Mouse (Mus musculus): ENCODE results near the gene Gm3488. TPM values are rescaled to one million over a fixed set of nuclear protein-coding genes. Genes with fewer than 3 reads are reported as not detected.
"Not testable (repeated sequence)": the region's sequence is repeated elsewhere in the genome, so short reads cannot be mapped to it uniquely, and the experiment has no call there.

Gene Gm3488
- under 1 TPM; 0.30 to 0.63 TPM for total RNA-seq (2021)
- long read RNA-seq, experiment 1, result 0 reads
- long read RNA-seq, experiment 2, result 0 reads

- DNase-seq (ENCODE audit: low spot score in 2 of 2), result not testable (repeated sequence)
Observed at GRCm38 (mm10) chr14:5501374-5501773, at the start of gene Gm3488. TSS of gene Gm3488 (plus strand) at chr14:5501674.

- DNase-seq (ENCODE audit: low spot score in 2 of 2), result not testable (repeated sequence)
Observed at GRCm38 (mm10) chr14:5455367-5455766, 46.1 kb upstream of the Gm3488 start, which contains the start of gene Gm3194. TSS of gene Gm3194 (minus strand) at chr14:5455467.

GRCm38 (mm10) chr14:5460469-5460868 is 41.0 kb upstream of the Gm3488 start:
- DNase-seq (ENCODE audit: low spot score in 2 of 2), result not testable (repeated sequence)

DNA sequence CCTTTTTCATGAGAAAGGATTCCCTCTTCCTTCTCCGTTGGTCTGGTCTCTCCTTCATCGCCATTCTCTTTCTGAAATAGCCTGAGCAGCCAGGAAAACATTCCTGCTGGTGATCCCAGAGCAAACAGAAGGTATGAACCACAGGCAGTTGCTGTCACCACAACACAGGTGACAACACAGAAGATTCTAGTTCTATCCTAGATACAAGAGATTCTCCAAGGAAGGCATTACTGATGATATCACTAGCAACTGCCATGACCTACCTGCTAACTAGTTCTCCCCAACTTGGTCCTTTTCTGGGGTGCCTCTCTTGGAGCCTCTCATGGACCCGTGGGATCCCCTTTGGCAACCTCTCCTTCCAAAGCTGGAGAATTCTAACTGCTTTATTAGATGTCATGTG is 23.7 kb upstream of the Gm3488 start, which contains the start of gene Gm8246:
Gm8246 (minus strand) TSS at position 101 of the 400 bp plus-strand sequence.
- not testable (repeated sequence) for DNase-seq (ENCODE audit: low spot score in 2 of 2)

GRCm38 (mm10) chr14:5483907-5484306 is 17.6 kb upstream of the Gm3488 start, which contains the start of gene Gm3187:
TSS of gene Gm3187 (plus strand) at chr14:5484207.
- DNase-seq (ENCODE audit: low spot score in 2 of 2), result not testable (repeated sequence)

- not testable (repeated sequence) for DNase-seq (ENCODE audit: low spot score in 2 of 2)
Observed at GRCm38 (mm10) chr14:5538196-5538595, 36.7 kb downstream of the Gm3488 start, which contains the start of gene Gm3532. TSS of gene Gm3532 (plus strand) at chr14:5538496.

Other genes starting within 250 kb of the Gm3488 start
- gene Gm3526, start 241.1 kb upstream of the Gm3488 start, total RNA-seq (2021), result not detected
- not detected for gene Gm3542, start 166.7 kb upstream of the Gm3488 start, total RNA-seq (2021)
- not detected for gene Gm3500, start 112.6 kb upstream of the Gm3488 start, total RNA-seq (2021)
- gene Gm3194, start 46.2 kb upstream of the Gm3488 start, total RNA-seq (2021), result 1 to 10 TPM; 1.2 to 2.3 TPM
- not detected for gene Gm8246, start 23.8 kb upstream of the Gm3488 start, total RNA-seq (2021)
- gene Gm3187, start 17.5 kb upstream of the Gm3488 start, total RNA-seq (2021), result not detected
- gene Gm3532, start 36.8 kb downstream of the Gm3488 start, total RNA-seq (2021), result not detected
- gene Gm8265, start 131.4 kb downstream of the Gm3488 start, total RNA-seq (2021), result not detected
- gene Gm9603, start 185.8 kb downstream of the Gm3488 start, total RNA-seq (2021), result not detected
- 1 to 10 TPM in 1 of 2 experiments, under 1 TPM in 1; 0.33 to 1.2 TPM for gene Gm3373, start 239.9 kb downstream of the Gm3488 start, total RNA-seq (2021)